Comparison of ENCODE assay signal across 25 mouse cellular contexts in genomic region chr6:82044509-82044908, GRCm38 (mm10). TPM values are rescaled to one million over a fixed set of nuclear protein-coding genes. Genes with fewer than 3 reads are reported as not detected.
A peak's percentile ranks its signal among the peaks of the same experiment; 100 is the strongest.
DNase-seq lines count a peak whose midpoint lies in the region; ATAC-seq and TF ChIP-seq lines count a peak whose summit lies in the region.
"Had no signal": no experiment of that assay in that cellular context is flagged by ENCODE, and none has a peak within 500 bp of the region (broad histone marks: within the 10 kb centered on the region; RNA-seq: fewer than 3 reads in every experiment).

No protein-coding gene starts in this region.

- no peaks in the 10 kb centered on the region for H3K27me3 ChIP-seq in kidney, postnatal 0 days (ENCODE audit: insufficient read depth, low read length)
- no peaks in the 10 kb centered on the region for H3K27me3 ChIP-seq in lung, embryonic 15.5 days
- H3K27me3 ChIP-seq in limb, embryonic 14.5 days (ENCODE audit: control insufficient read depth, insufficient read depth, low read length): no peaks in the 10 kb centered on the region
- H3K27me3 ChIP-seq: Patski had no signal

- H3K4me3 ChIP-seq in kidney, postnatal 0 days (replicated peaks; ENCODE audit: low read depth, low read length): no peak overlapping the region
- H3K4me3 ChIP-seq in lung, embryonic 15.5 days: no peak overlapping the region
- H3K4me3 ChIP-seq in limb, embryonic 14.5 days (replicated peaks; ENCODE audit: low read length): no peak overlapping the region
- H3K4me3 ChIP-seq: heart, embryonic 10.5 days; heart, embryonic 15.5 days; liver, embryonic 12.5 days; megakaryocyte, embryonic 14.5 days; midbrain, embryonic 12.5 days; myocyte; neural tube, embryonic 13.5 days had no signal

- no peaks in the 10 kb centered on the region for H3K36me3 ChIP-seq in kidney, postnatal 0 days (ENCODE audit: insufficient read depth, low read length)
- H3K36me3 ChIP-seq in lung, embryonic 15.5 days: 0 out of 2 replicates have a peak, but pooled peaks cover 4% of the 10 kb centered on the region
- H3K36me3 ChIP-seq in limb, embryonic 14.5 days (ENCODE audit: control insufficient read depth, insufficient read depth, low read length): no peaks in the 10 kb centered on the region
- H3K36me3 ChIP-seq: heart, embryonic 10.5 days; heart, embryonic 15.5 days; liver, embryonic 12.5 days; midbrain, embryonic 12.5 days; neural tube, embryonic 13.5 days had no signal

- no peak for TF ChIP-seq CTCF in kidney, postnatal 0 days (IDR thresholded peaks at IDR 0.05; ENCODE audit: low read depth)

- peak overlapping the region; percentile 90 for H3K4me2 ChIP-seq in kidney, postnatal 0 days (ENCODE audit: low read length)
- peak overlapping the region; percentile 79 for H3K4me2 ChIP-seq in lung, embryonic 15.5 days
- H3K4me2 ChIP-seq in limb, embryonic 14.5 days (replicated peaks; ENCODE audit: low read depth, low read length, severe bottlenecking): 0 out of 2 replicates have a peak overlapping the region, but pooled peaks have one; percentile 78
- H3K4me2 ChIP-seq: liver, embryonic 12.5 days; midbrain, embryonic 12.5 days; neural tube, embryonic 13.5 days had no signal

- WGBS in kidney, postnatal 0 days: 68% methylated on average over 4 of the region's 4 CpGs
- 60% methylated on average over 4 of the region's 4 CpGs for WGBS in lung, embryonic 15.5 days
- WGBS in limb, embryonic 14.5 days: 81% methylated on average over 4 of the region's 4 CpGs

- no peak for ATAC-seq in kidney, postnatal 0 days (replicated peaks; ENCODE audit: low FRiP score, low read depth)
- ATAC-seq in lung, embryonic 15.5 days (ENCODE audit: borderline replicate concordance, extremely low read depth, low FRiP score, low TSS enrichment): no peak
- ATAC-seq in limb, embryonic 14.5 days (ENCODE audit: low FRiP score, low read depth): no peak
- ATAC-seq: forebrain, embryonic 14.5 days; hindbrain, embryonic 16.5 days; liver, embryonic 12.5 days; liver, postnatal 0 days; Patski had no signal

- peak; percentile 33 for DNase-seq in kidney, adult 11 months
- DNase-seq in kidney, postnatal 4 days: no peak
- no peak for DNase-seq in kidney, postnatal 0 days (ENCODE audit: low spot score)
- DNase-seq in kidney, adult 9 months: no peak
- no peak for DNase-seq in lung, postnatal 14 days
- no peak for DNase-seq in limb, embryonic 14.5 days (ENCODE audit: low spot score)
- DNase-seq: adrenal gland, postnatal 10 days; cerebellum, adult 8-10 months; cerebellum, postnatal 25 days; gastrocnemius, postnatal 14 days; heart, adult 11 months; liver, postnatal 0 days; lung, postnatal 4 days; right cerebral cortex, postnatal 4 days had no signal

- H3K4me1 ChIP-seq in kidney, postnatal 0 days (replicated peaks; ENCODE audit: insufficient read depth, low read length): peaks cover 24% of the 10 kb centered on the region
- peaks cover 52% of the 10 kb centered on the region for H3K4me1 ChIP-seq in lung, embryonic 15.5 days
- H3K4me1 ChIP-seq in limb, embryonic 14.5 days (ENCODE audit: control insufficient read depth, insufficient read depth, low read length): peaks cover 18% of the 10 kb centered on the region

- TF ChIP-seq POLR2A in limb, embryonic 14.5 days (IDR thresholded peaks at IDR 0.05; ENCODE audit: borderline replicate concordance, extremely low read depth, insufficient read depth, insufficient read length): no peak

- H3K27ac ChIP-seq in kidney, postnatal 0 days: no peak overlapping the region; the same call in 1 of the 2 replicates
- no peak overlapping the region for H3K27ac ChIP-seq in lung, embryonic 15.5 days
- no peak overlapping the region for H3K27ac ChIP-seq in limb, embryonic 14.5 days (replicated peaks; ENCODE audit: low read depth, low read length)
- H3K27ac ChIP-seq: heart, embryonic 10.5 days; heart, embryonic 15.5 days; liver, embryonic 12.5 days; midbrain, embryonic 12.5 days; neural tube, embryonic 13.5 days had no signal

- no peak overlapping the region for H3K9ac ChIP-seq in kidney, postnatal 0 days (ENCODE audit: low read depth, low read length)
- no peak overlapping the region for H3K9ac ChIP-seq in lung, embryonic 15.5 days
- no peak overlapping the region for H3K9ac ChIP-seq in limb, embryonic 14.5 days (ENCODE audit: low read depth, low read length, severe bottlenecking)
- H3K9ac ChIP-seq: heart, embryonic 15.5 days; liver, embryonic 12.5 days; liver, postnatal 0 days; midbrain, embryonic 12.5 days; neural tube, embryonic 13.5 days had no signal

- H3K9me3 ChIP-seq in kidney, postnatal 0 days (replicated peaks; ENCODE audit: low read length): no peaks in the 10 kb centered on the region
- H3K9me3 ChIP-seq in lung, embryonic 15.5 days: no peaks in the 10 kb centered on the region
- H3K9me3 ChIP-seq in limb, embryonic 14.5 days (ENCODE audit: control insufficient read depth, low read length): no peaks in the 10 kb centered on the region
- H3K9me3 ChIP-seq: heart, embryonic 10.5 days; heart, embryonic 15.5 days; liver, embryonic 12.5 days; midbrain, embryonic 12.5 days; neural tube, embryonic 13.5 days had no signal

RNA-seq across cellular contexts. Expression of gene Eva1a, which starts 3.7 kb away (rescaled TPM):
- polyA plus RNA-seq in kidney, postnatal 0 days (2015; fragmentation: Nextera tagmentation; extraction: Ambion mirVana): 60.8 and 62.5 TPM in 2 replicates
- 44.7 and 48.4 TPM in 2 replicates for polyA plus RNA-seq in lung, embryonic 15.5 days (2015; fragmentation: Nextera tagmentation; extraction: Ambion mirVana)
- 15.7 and 20.1 TPM in 2 replicates for polyA plus RNA-seq in limb, embryonic 14.5 days (2012; rRNA removed)
- polyA plus RNA-seq in limb, embryonic 14.5 days (2014; fragmentation: Nextera tagmentation; extraction: Ambion mirVana): 23.4 and 30.2 TPM in 2 replicates
